ENCODE assay signal across 31 mouse cellular contexts in genomic region chr8:57737281-57737680, GRCm38 (mm10).
"Had no signal": no experiment of that assay in that cellular context is flagged by ENCODE, and none has a peak within 500 bp of the region (broad histone marks: within the 10 kb centered on the region; RNA-seq: fewer than 3 reads in every experiment).

No protein-coding gene starts in this region.

- H3K4me3 ChIP-seq: limb, embryonic 10.5 days; limb, embryonic 12.5 days; limb, embryonic 13.5 days; limb, embryonic 15.5 days; liver, embryonic 12.5 days; liver, embryonic 13.5 days; liver, embryonic 15.5 days; lung, embryonic 15.5 days; megakaryocyte, embryonic 14.5 days; midbrain, embryonic 10.5 days; midbrain, embryonic 12.5 days; midbrain, embryonic 13.5 days; midbrain, embryonic 15.5 days; myocyte; neural tube, embryonic 12.5 days had no signal

- H3K9ac ChIP-seq: limb, embryonic 12.5 days; limb, embryonic 13.5 days; limb, embryonic 15.5 days; liver, embryonic 12.5 days; liver, embryonic 13.5 days; liver, embryonic 14.5 days; liver, embryonic 15.5 days; liver, postnatal 0 days; lung, embryonic 14.5 days; lung, embryonic 15.5 days; midbrain, embryonic 12.5 days; midbrain, embryonic 13.5 days; midbrain, embryonic 15.5 days; neural tube, embryonic 12.5 days had no signal

- H3K36me3 ChIP-seq: limb, embryonic 10.5 days; limb, embryonic 12.5 days; limb, embryonic 13.5 days; limb, embryonic 15.5 days; liver, embryonic 12.5 days; liver, embryonic 13.5 days; liver, embryonic 15.5 days; lung, embryonic 15.5 days; midbrain, embryonic 10.5 days; midbrain, embryonic 12.5 days; midbrain, embryonic 13.5 days; midbrain, embryonic 15.5 days; neural tube, embryonic 12.5 days had no signal

- DNase-seq: left cerebral cortex, postnatal 4 days; liver, embryonic 13.5 days; liver, postnatal 0 days; lung, adult 18-20 months; lung, adult 2 months; lung, embryonic 14.5 days; lung, postnatal 10 days; lung, postnatal 14 days; lung, postnatal 36 days; lung, postnatal 4 days; midbrain, embryonic 14.5 days had no signal

- H3K4me2 ChIP-seq: limb, embryonic 12.5 days; limb, embryonic 13.5 days; limb, embryonic 15.5 days; liver, embryonic 11.5 days; liver, embryonic 12.5 days; liver, embryonic 13.5 days; liver, embryonic 15.5 days; lung, embryonic 14.5 days; lung, embryonic 15.5 days; midbrain, embryonic 11.5 days; midbrain, embryonic 12.5 days; midbrain, embryonic 13.5 days; midbrain, embryonic 15.5 days; neural tube, embryonic 12.5 days had no signal

- H3K27me3 ChIP-seq: limb, embryonic 12.5 days; limb, embryonic 13.5 days; limb, embryonic 15.5 days; liver, embryonic 12.5 days; liver, embryonic 13.5 days; liver, embryonic 15.5 days; lung, embryonic 15.5 days; midbrain, embryonic 12.5 days; midbrain, embryonic 13.5 days; midbrain, embryonic 15.5 days; neural tube, embryonic 12.5 days had no signal

- H3K9me3 ChIP-seq: limb, embryonic 10.5 days; limb, embryonic 12.5 days; limb, embryonic 13.5 days; limb, embryonic 15.5 days; liver, embryonic 12.5 days; liver, embryonic 13.5 days; liver, embryonic 15.5 days; lung, embryonic 15.5 days; megakaryocyte, embryonic 14.5 days; midbrain, embryonic 10.5 days; midbrain, embryonic 12.5 days; midbrain, embryonic 13.5 days; midbrain, embryonic 15.5 days; neural tube, embryonic 12.5 days had no signal

- ATAC-seq: liver, embryonic 12.5 days; liver, postnatal 0 days; lung, postnatal 0 days; midbrain, embryonic 13.5 days; midbrain, embryonic 15.5 days; midbrain, embryonic 16.5 days had no signal

- H3K27ac ChIP-seq: limb, embryonic 10.5 days; limb, embryonic 12.5 days; limb, embryonic 13.5 days; limb, embryonic 15.5 days; liver, embryonic 12.5 days; liver, embryonic 13.5 days; liver, embryonic 14.5 days; liver, embryonic 15.5 days; lung, embryonic 15.5 days; macrophage; midbrain, embryonic 10.5 days; midbrain, embryonic 12.5 days; midbrain, embryonic 13.5 days; midbrain, embryonic 15.5 days; neural tube, embryonic 12.5 days had no signal

- H3K4me1 ChIP-seq: liver, embryonic 12.5 days; liver, embryonic 13.5 days; liver, embryonic 15.5 days; lung, embryonic 15.5 days; megakaryocyte, embryonic 14.5 days; midbrain, embryonic 15.5 days had no signal
